Mouse (Mus musculus): Measurements from ENCODE around the gene Sf3a1. TPM values are rescaled to one million over a fixed set of nuclear protein-coding genes. Genes with fewer than 3 reads are reported as not detected.

The Sf3a1 gene
- polyA plus RNA-seq, 1 experiment, result 24.7 TPM

DNA sequence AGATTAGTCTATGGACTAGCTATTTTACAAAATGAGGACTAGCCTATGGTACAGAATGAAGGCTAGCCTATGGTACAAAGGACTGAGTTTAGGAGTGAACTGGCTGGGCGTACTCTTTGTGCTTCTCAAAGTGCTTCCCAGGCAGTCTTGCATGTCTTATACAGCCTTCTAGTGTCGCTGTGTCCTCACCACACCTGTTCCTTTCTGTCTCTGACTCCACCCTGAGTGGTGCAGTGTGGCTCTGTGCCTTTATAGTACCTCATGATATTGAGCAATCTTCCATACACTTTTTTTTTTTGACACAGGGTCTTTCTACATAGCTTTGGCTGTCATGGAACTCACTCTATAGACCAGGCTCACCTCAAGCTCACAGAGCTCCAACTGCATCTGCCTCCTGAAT lies 71.3 kb downstream of the Sf3a1 start:
- WGBS, result 74% methylated on average over 2 of the region's 2 CpGs
- TF ChIP-seq CTCF (IDR thresholded peaks at IDR 0.05; ENCODE audit: extremely low read depth, insufficient read length, insufficient replicate concordance, low read depth, low read length), result no peak
- TF ChIP-seq POLR2A (IDR thresholded peaks at IDR 0.05; ENCODE audit: low read depth, low read length), result no peak
- H3K4me3 ChIP-seq (ENCODE audit: low read depth, low read length), result no peak overlapping the region
- H3K27ac ChIP-seq (ENCODE audit: insufficient read depth, low read depth, low read length), result no peak overlapping the region
- no peaks in the 10 kb centered on the region for H3K27me3 ChIP-seq (ENCODE audit: control insufficient read depth, insufficient read depth, low read length)
- peaks cover 1% of the 10 kb centered on the region for H3K4me1 ChIP-seq (ENCODE audit: control insufficient read depth, insufficient read depth, insufficient read length, low read length)
- no peaks in the 10 kb centered on the region for H3K36me3 ChIP-seq (ENCODE audit: control insufficient read depth, insufficient read depth, low read length)

Other genes starting within 250 kb of the Sf3a1 start
- 4.7 and 6.5 TPM in 2 replicates for gene Slc35e4, start 245.7 kb upstream of the Sf3a1 start, polyA plus RNA-seq (2012; rRNA removed)
- 187 and 452 TPM in 2 replicates for gene Tcn2, start 228.2 kb upstream of the Sf3a1 start, polyA plus RNA-seq (2012; rRNA removed)
- 11.2 and 17.8 TPM in 2 replicates for gene Pes1, start 196.4 kb upstream of the Sf3a1 start, polyA plus RNA-seq (2012; rRNA removed)
- gene 4930556J24Rik, start 183.6 kb upstream of the Sf3a1 start, polyA plus RNA-seq (2012; rRNA removed), result 0.19 TPM in 1 of 2 replicates, not detected in the other
- 88.7 and 124 TPM in 2 replicates for gene Gal3st1, start 176.7 kb upstream of the Sf3a1 start, polyA plus RNA-seq (2012; rRNA removed)
- gene Sec14l4, start 128.9 kb upstream of the Sf3a1 start, polyA plus RNA-seq (2012; rRNA removed), result 0.05 and 0.42 TPM in 2 replicates
- gene Sec14l3, start 95.5 kb upstream of the Sf3a1 start, polyA plus RNA-seq (2012; rRNA removed), result not detected in 2 replicates
- gene Mtfp1, start 64.9 kb upstream of the Sf3a1 start, polyA plus RNA-seq (2012; rRNA removed), result 22.4 and 26.6 TPM in 2 replicates
- gene Sec14l2, start 36.9 kb upstream of the Sf3a1 start, polyA plus RNA-seq (2012; rRNA removed), result 23.7 and 84.2 TPM in 2 replicates
- 13.9 and 20.6 TPM in 2 replicates for gene Rnf215, start 25.1 kb upstream of the Sf3a1 start, polyA plus RNA-seq (2012; rRNA removed)
- 2.1 and 2.2 TPM in 2 replicates for gene Ccdc157, start 57 bp upstream of the Sf3a1 start, polyA plus RNA-seq (2012; rRNA removed)
- 22.3 and 32.0 TPM in 2 replicates for gene Tbc1d10a, start 26.4 kb downstream of the Sf3a1 start, polyA plus RNA-seq (2012; rRNA removed)
- gene Castor1, start 57.9 kb downstream of the Sf3a1 start, polyA plus RNA-seq (2012; rRNA removed), result 2.6 and 2.7 TPM in 2 replicates
- 0.19 and 0.48 TPM in 2 replicates for gene Osm, start 76.1 kb downstream of the Sf3a1 start, polyA plus RNA-seq (2012; rRNA removed)
- 1.5 and 5.6 TPM in 2 replicates for gene Lif, start 97.2 kb downstream of the Sf3a1 start, polyA plus RNA-seq (2012; rRNA removed)

Data from small intestine, adult 2 months (tissue).